8 mouse cellular contexts compared by ENCODE assay signal in genomic region chr17:67354451-67355011, GRCm38 (mm10). TPM values are rescaled to one million over a fixed set of nuclear protein-coding genes. Genes with fewer than 3 reads are reported as not detected.
A peak's percentile ranks its signal among the peaks of the same experiment; 100 is the strongest.
DNase-seq lines count a peak whose midpoint lies in the region; ATAC-seq and TF ChIP-seq lines count a peak whose summit lies in the region.

TSS of gene Ptprm (minus strand) at chr17:67354457.

- peaks cover 17% of the 10 kb centered on the region for H3K4me1 ChIP-seq in forebrain, embryonic 12.5 days
- peaks cover 3 to 7% of the 10 kb centered on the region in 2 experiments; a peak in 2 of 4 replicates for H3K4me1 ChIP-seq in heart, embryonic 14.5 days (ENCODE audit: control insufficient read depth in 2 of 2, insufficient read depth in 2 of 2, low read length in 2 of 2)
- H3K4me1 ChIP-seq in kidney, postnatal 0 days (replicated peaks; ENCODE audit: insufficient read depth, low read length) = no peaks in the 10 kb centered on the region; the same call in 1 of the 2 replicates
- H3K4me1 ChIP-seq in liver, adult 2 months (ENCODE audit: control insufficient read depth, insufficient read depth, low read length) = no peaks in the 10 kb centered on the region
- H3K4me1 ChIP-seq in stomach, postnatal 0 days (replicated peaks; ENCODE audit: control insufficient read depth, insufficient read depth) = 0 out of 2 replicates have a peak, but pooled peaks cover 3% of the 10 kb centered on the region

- H3K4me3 ChIP-seq in forebrain, embryonic 12.5 days (replicated peaks) = peak within 1 kb of the TSS; percentile 70
- H3K4me3 ChIP-seq in heart, embryonic 14.5 days (ENCODE audit: control insufficient read depth in 1 of 2, insufficient read depth in 1 of 2, low read depth in 1 of 2, low read length in 2 of 2) = peak within 1 kb of the TSS; percentile 84 to 90
- H3K4me3 ChIP-seq in kidney, postnatal 0 days (replicated peaks; ENCODE audit: low read depth, low read length) = peak within 1 kb of the TSS; percentile 82
- peak within 1 kb of the TSS; percentile 69 for H3K4me3 ChIP-seq in liver, adult 2 months (ENCODE audit: insufficient read depth, low read depth, low read length)
- H3K4me3 ChIP-seq in myocyte = peak within 1 kb of the TSS; percentile 59
- peak within 1 kb of the TSS; percentile 69 for H3K4me3 ChIP-seq in stomach, postnatal 0 days (ENCODE audit: low read depth, low read length)

- H3K36me3 ChIP-seq in forebrain, embryonic 12.5 days (replicated peaks) = no peaks in the 10 kb centered on the region
- H3K36me3 ChIP-seq in heart, embryonic 14.5 days (ENCODE audit: control insufficient read depth, insufficient read depth, low read length) = no peaks in the 10 kb centered on the region
- no peaks in the 10 kb centered on the region for H3K36me3 ChIP-seq in kidney, postnatal 0 days (ENCODE audit: insufficient read depth, low read length)
- no peaks in the 10 kb centered on the region for H3K36me3 ChIP-seq in liver, adult 2 months (ENCODE audit: control insufficient read depth, insufficient read depth, low read length)
- no peaks in the 10 kb centered on the region for H3K36me3 ChIP-seq in myocyte (ENCODE audit: control insufficient read depth, insufficient read depth)
- no peaks in the 10 kb centered on the region for H3K36me3 ChIP-seq in stomach, postnatal 0 days (ENCODE audit: control insufficient read depth, insufficient read depth, low read length)

- ATAC-seq in forebrain, embryonic 12.5 days (ENCODE audit: low FRiP score) = peak; percentile 95
- ATAC-seq in heart, embryonic 14.5 days (ENCODE audit: insufficient number of reproducible peaks, insufficient read depth, low FRiP score, low read depth) = peak; percentile 87
- ATAC-seq in kidney, postnatal 0 days (replicated peaks; ENCODE audit: low FRiP score, low read depth) = peak; percentile 91
- ATAC-seq in stomach, postnatal 0 days (ENCODE audit: low FRiP score, low TSS enrichment) = peak; percentile 93

- H3K9ac ChIP-seq in forebrain, embryonic 12.5 days = peak within 1 kb of the TSS; percentile 80
- peak within 1 kb of the TSS; percentile 89 for H3K9ac ChIP-seq in heart, embryonic 14.5 days (ENCODE audit: low read length)
- peak within 1 kb of the TSS; percentile 84 for H3K9ac ChIP-seq in kidney, postnatal 0 days (ENCODE audit: low read depth, low read length)
- peak within 1 kb of the TSS; percentile 83 for H3K9ac ChIP-seq in liver, adult 2 months (ENCODE audit: low read depth, low read length)
- H3K9ac ChIP-seq in stomach, postnatal 0 days (ENCODE audit: low read length) = peak within 1 kb of the TSS; percentile 79

- H3K79me2 ChIP-seq in liver, adult 2 months (ENCODE audit: control insufficient read depth, insufficient read depth, low read length) = no peaks in the 10 kb centered on the region
- no peaks in the 10 kb centered on the region for H3K79me2 ChIP-seq in myocyte (ENCODE audit: control insufficient read depth, insufficient read depth)

- no peak for TF ChIP-seq EP300 in stomach, postnatal 0 days (optimal IDR thresholded peaks at IDR 0.05)

- WGBS in forebrain, embryonic 12.5 days = 0% methylated on average over 63 of the region's 73 CpGs
- under 1% methylated on average over 70 of the region's 73 CpGs for WGBS in heart, embryonic 14.5 days
- under 1% methylated on average over 72 of the region's 73 CpGs for WGBS in kidney, postnatal 0 days
- under 1% methylated on average over 60 of the region's 73 CpGs for WGBS in liver, adult 2 months
- under 1% methylated on average over 70 of the region's 73 CpGs for WGBS in stomach, postnatal 0 days

- peak within 1 kb of the TSS; percentile 34 for H3ac ChIP-seq in myocyte (ENCODE audit: control insufficient read depth, insufficient read length)

- peak within 1 kb of the TSS; percentile 61 for H3K27ac ChIP-seq in forebrain, embryonic 12.5 days
- peak within 1 kb of the TSS; percentile 75 to 77 for H3K27ac ChIP-seq in heart, embryonic 14.5 days (replicated peaks in 1 of 2; ENCODE audit: control insufficient read depth in 1 of 2, insufficient read depth in 1 of 2, low read depth in 2 of 2, low read length in 2 of 2)
- peak within 1 kb of the TSS; percentile 82 for H3K27ac ChIP-seq in kidney, postnatal 0 days
- H3K27ac ChIP-seq in liver, adult 2 months (replicated peaks; ENCODE audit: insufficient read depth, low read depth, low read length) = peak within 1 kb of the TSS; percentile 14
- H3K27ac ChIP-seq in stomach, postnatal 0 days (replicated peaks) = peak within 1 kb of the TSS; percentile 78

- peak; percentile 9 to 34 for DNase-seq in B cell, adult 2 months
- peak; percentile 50 for DNase-seq in c-Kit-positive CD71-negative TER-119-negative erythroid progenitor cells, embryonic 14.5 days (ENCODE audit: low read depth)
- peak; percentile 89 for DNase-seq in kidney, postnatal 0 days (ENCODE audit: low spot score)
- peak; percentile 23 for DNase-seq in liver, adult 2 months (ENCODE audit: extremely low read depth, low read depth, low spot score)
- DNase-seq in stomach, postnatal 0 days (ENCODE audit: low spot score) = peak; percentile 82

- no peaks in the 10 kb centered on the region for H3K9me3 ChIP-seq in forebrain, embryonic 12.5 days
- 0 out of 2 replicates have a peak, but pooled peaks cover 2% of the 10 kb centered on the region for H3K9me3 ChIP-seq in heart, embryonic 14.5 days (ENCODE audit: control insufficient read depth, low read length)
- no peaks in the 10 kb centered on the region for H3K9me3 ChIP-seq in kidney, postnatal 0 days (replicated peaks; ENCODE audit: low read length)
- H3K9me3 ChIP-seq in stomach, postnatal 0 days (ENCODE audit: control insufficient read depth, low read length) = no peaks in the 10 kb centered on the region

- no peak for TF ChIP-seq POLR2A in liver, adult 2 months (IDR thresholded peaks at IDR 0.05; ENCODE audit: extremely low read depth, insufficient read depth, low read length)
- peak; percentile 78 for TF ChIP-seq POLR2A in myocyte (IDR thresholded peaks at IDR 0.05; ENCODE audit: insufficient read length, low read depth)

- peak within 1 kb of the TSS; percentile 89 for H3K4me2 ChIP-seq in forebrain, embryonic 12.5 days
- peak within 1 kb of the TSS; percentile 91 for H3K4me2 ChIP-seq in heart, embryonic 14.5 days (ENCODE audit: low read length)
- peak within 1 kb of the TSS; percentile 69 for H3K4me2 ChIP-seq in kidney, postnatal 0 days (ENCODE audit: low read length)
- peak within 1 kb of the TSS; percentile 88 for H3K4me2 ChIP-seq in myocyte (ENCODE audit: low read depth)
- peak within 1 kb of the TSS; percentile 82 for H3K4me2 ChIP-seq in stomach, postnatal 0 days (replicated peaks; ENCODE audit: low read depth)

- H3K27me3 ChIP-seq in forebrain, embryonic 12.5 days = peaks cover 36% of the 10 kb centered on the region
- H3K27me3 ChIP-seq in heart, embryonic 14.5 days (ENCODE audit: control insufficient read depth, insufficient read depth, low read length) = no peaks in the 10 kb centered on the region
- H3K27me3 ChIP-seq in kidney, postnatal 0 days (ENCODE audit: insufficient read depth, low read length) = 0 out of 2 replicates have a peak, but pooled peaks cover 2% of the 10 kb centered on the region
- peaks cover 4% of the 10 kb centered on the region for H3K27me3 ChIP-seq in liver, adult 2 months (ENCODE audit: control insufficient read depth, insufficient read depth, low read length)
- H3K27me3 ChIP-seq in myocyte (ENCODE audit: control insufficient read depth, insufficient read depth, insufficient read length) = no peaks in the 10 kb centered on the region
- no peaks in the 10 kb centered on the region for H3K27me3 ChIP-seq in stomach, postnatal 0 days (ENCODE audit: control insufficient read depth, insufficient read depth, low read length)

- peak; percentile 37 for TF ChIP-seq CTCF in kidney, postnatal 0 days (IDR thresholded peaks at IDR 0.05; ENCODE audit: low read depth)
- TF ChIP-seq CTCF in liver, adult 2 months (IDR thresholded peaks at IDR 0.05; ENCODE audit: low read depth, low read length) = peak; percentile 66
- peak; percentile 51 for TF ChIP-seq CTCF in stomach, postnatal 0 days (IDR thresholded peaks at IDR 0.05; ENCODE audit: low read depth)

TF ChIP-seq in myocyte, 11 proteins besides CTCF, POLR2A, EP300 and RAD21:
- TF ChIP-seq TCF12 (IDR thresholded peaks at IDR 0.05; ENCODE audit: insufficient read depth, poor library complexity, severe bottlenecking) (no peak), POLR2AphosphoS2 (IDR thresholded peaks at IDR 0.05; ENCODE audit: insufficient read length, low read depth) (no peak), MYOG (IDR thresholded peaks at IDR 0.05; ENCODE audit: control insufficient read depth in 1 of 3, insufficient read depth in 1 of 3, insufficient read length in 2 of 3, low read depth in 2 of 3) (no peak), USF1 (IDR thresholded peaks at IDR 0.05; ENCODE audit: low read depth) (no peak), CEBPB (IDR thresholded peaks at IDR 0.05; ENCODE audit: insufficient read depth, poor library complexity, severe bottlenecking) (no peak), SRF (IDR thresholded peaks at IDR 0.05; ENCODE audit: control insufficient read depth, insufficient read length, low read depth) (no peak), REST (IDR thresholded peaks at IDR 0.05; ENCODE audit: insufficient read depth, insufficient read length) (no peak), MAX (IDR thresholded peaks at IDR 0.05; ENCODE audit: low read depth) (no peak), E2F4 (IDR thresholded peaks at IDR 0.05; ENCODE audit: insufficient read depth) (no peak)
TF ChIP-seq in myocyte: peak in this region for 0.

RNA-seq across cellular contexts. Expression of gene Ptprm, which starts in this region (rescaled TPM):
- 7.4 and 8.8 TPM in 2 replicates for polyA plus RNA-seq in forebrain, embryonic 12.5 days (2016; fragmentation: Nextera tagmentation; extraction: Ambion mirVana)
- 19.5 and 20.4 TPM in 2 replicates for polyA plus RNA-seq in heart, embryonic 14.5 days (2014; fragmentation: Nextera tagmentation; extraction: Ambion mirVana)
- 13.7 and 14.0 TPM in 2 replicates for polyA plus RNA-seq in kidney, postnatal 0 days (2015; fragmentation: Nextera tagmentation; extraction: Ambion mirVana)
- 3.3 and 3.6 TPM in 2 replicates for total RNA-seq in liver, adult 2 months (2014; rRNA removed)
- 0.78 and 1.1 TPM in 2 replicates for polyA plus RNA-seq in liver, adult 2 months (2012; rRNA removed)
- 6.5 TPM for polyA plus RNA-seq in myocyte (2012; fragmentation: generic; extraction: Trizol)
- 3.6 and 4.4 TPM in 2 replicates for polyA plus RNA-seq in stomach, postnatal 0 days (2015; fragmentation: Nextera tagmentation; extraction: Ambion mirVana)

Comparison
In these comparisons a context has a peak if more than half of its experiments do, and no peak if none do; other contexts are left out.
1. Peak in every context shown above with its lines: DNase-seq, ATAC-seq, H3K4me3 ChIP-seq and H3K27ac ChIP-seq.
2. DNase-seq: peak in every context shown above with its lines; median percentile 89 in kidney, postnatal 0 days; 82 in stomach, postnatal 0 days; 50 in c-Kit-positive CD71-negative TER-119-negative erythroid progenitor cells, embryonic 14.5 days; 23 in liver, adult 2 months; 22 in B cell, adult 2 months.
3. H3K27ac ChIP-seq: peak in every context shown above with its lines; median percentile 82 in kidney, postnatal 0 days; 78 in stomach, postnatal 0 days; 76 in heart, embryonic 14.5 days; 61 in forebrain, embryonic 12.5 days; 14 in liver, adult 2 months.